Mouse (Mus musculus): ENCODE data around the gene Hist1h2ag. TPM values are rescaled to one million over a fixed set of nuclear protein-coding genes. Genes with fewer than 3 reads are reported as not detected.
A peak's percentile ranks its signal among the peaks of the same experiment; 100 is the strongest.

Gene Hist1h2ag
- total RNA-seq, 2 experiments from 2014 or later: 16.5 to 20.6 TPM

GRCm38 (mm10) chr13:22034443-22035266 lies 8.1 kb downstream of the Hist1h2ag start:
- TF ChIP-seq CTCF (conservative IDR thresholded peaks at IDR 0.05): no peak
- DNase-seq (ENCODE audit: low spot score in 2 of 2): no peak
- peak overlapping the region; percentile 36; the same call in 1 of the 2 replicates for H3K4me3 ChIP-seq
- no peak overlapping the region for H3K27ac ChIP-seq

- DNase-seq (ENCODE audit: low spot score in 2 of 2): no peak
- TF ChIP-seq CTCF (conservative IDR thresholded peaks at IDR 0.05): no peak
- Histone ChIP-seq H3K27ac (no peak overlapping the region), H3K4me3 (no peak overlapping the region)
Observed at GRCm38 (mm10) chr13:22033741-22034442, 8.9 kb downstream of the Hist1h2ag start.

GRCm38 (mm10) chr13:22030493-22030892 lies 12.3 kb downstream of the Hist1h2ag start:
- peak; percentile 81 for TF ChIP-seq CTCF (conservative IDR thresholded peaks at IDR 0.05)
- no peak overlapping the region for H3K4me3 ChIP-seq
- H3K27ac ChIP-seq: no peak overlapping the region
- no peak for DNase-seq (ENCODE audit: low spot score in 2 of 2)

- no peak for DNase-seq (ENCODE audit: low spot score in 2 of 2)
- no peak overlapping the region for H3K27ac ChIP-seq
- H3K4me3 ChIP-seq: no peak overlapping the region
- no peak for TF ChIP-seq CTCF (conservative IDR thresholded peaks at IDR 0.05)
Observed at GRCm38 (mm10) chr13:22029928-22030327, 12.8 kb downstream of the Hist1h2ag start.

- peak overlapping the region; percentile 92 for H3K27ac ChIP-seq
Observed at GRCm38 (mm10) chr13:22028673-22029460, 13.9 kb downstream of the Hist1h2ag start.

GRCm38 (mm10) chr13:22026058-22027031 lies 16.4 kb downstream of the Hist1h2ag start:
- no peak for TF ChIP-seq CTCF (conservative IDR thresholded peaks at IDR 0.05)

More at GRCm38 (mm10) chr13:22028673-22029460, 13.9 kb downstream of the Hist1h2ag start:
- peak overlapping the region; percentile 70 for H3K4me3 ChIP-seq
- peak; percentile 99 for TF ChIP-seq CTCF (conservative IDR thresholded peaks at IDR 0.05)
- peak; percentile 91 to 94 for DNase-seq (ENCODE audit: low spot score in 2 of 2)

GRCm38 (mm10) chr13:22022241-22022640 lies 20.5 kb downstream of the Hist1h2ag start:
- H3K27ac ChIP-seq: no peak overlapping the region
- H3K4me3 ChIP-seq: peak overlapping the region; percentile 41
- peak; percentile 48 to 63 for DNase-seq (ENCODE audit: low spot score in 2 of 2)
- no peak for TF ChIP-seq CTCF (conservative IDR thresholded peaks at IDR 0.05)

More at GRCm38 (mm10) chr13:22026058-22027031, 16.4 kb downstream of the Hist1h2ag start:
- peak overlapping the region; percentile 3; the same call in 1 of the 2 replicates for H3K27ac ChIP-seq
- peak overlapping the region; percentile 46 for H3K4me3 ChIP-seq
- DNase-seq (ENCODE audit: low spot score in 2 of 2): peak; percentile 83 to 91

- TF ChIP-seq CTCF (conservative IDR thresholded peaks at IDR 0.05): no peak
- Histone ChIP-seq H3K4me3 (peak overlapping the region; percentile 41), H3K27ac (no peak overlapping the region)
- DNase-seq (ENCODE audit: low spot score in 2 of 2): no peak
Observed at GRCm38 (mm10) chr13:22021581-22021980, 21.2 kb downstream of the Hist1h2ag start.

GRCm38 (mm10) chr13:22020901-22021339 lies 21.8 kb downstream of the Hist1h2ag start:
- peak overlapping the region; percentile 41 for H3K4me3 ChIP-seq
- no peak for TF ChIP-seq CTCF (conservative IDR thresholded peaks at IDR 0.05)
- peak; percentile 38 to 53 for DNase-seq (ENCODE audit: low spot score in 2 of 2)

GRCm38 (mm10) chr13:22019934-22020835 lies 22.6 kb downstream of the Hist1h2ag start:
- Histone ChIP-seq H3K4me3 (peak overlapping the region; percentile 41), H3K27ac (no peak overlapping the region)
- DNase-seq (ENCODE audit: low spot score in 2 of 2): no peak
- TF ChIP-seq CTCF (conservative IDR thresholded peaks at IDR 0.05): no peak

More at GRCm38 (mm10) chr13:22020901-22021339, 21.8 kb downstream of the Hist1h2ag start:
- H3K27ac ChIP-seq: no peak overlapping the region

Data from layer of hippocampus, adult 2 months (tissue).